Mouse (Mus musculus) hindbrain, embryonic 11.5 days (tissue): ENCODE measurements around the gene Nkx2-5. TPM values are rescaled to one million over a fixed set of nuclear protein-coding genes. Genes with fewer than 3 reads are reported as not detected.

Source experiments
- ATAC-seq: fragments of 200-750 bp; cut with Nextera tagmentation; 2 replicates; pipeline ENCODE4 v1.8.0; 2017; ENCODE audit warnings: mild to moderate bottlenecking, moderate TSS enrichment, moderate library complexity; ENCODE audit not compliant: low FRiP score
- DNase-seq: peaks from one replicate; pipeline ENCODE4 v3.0.0-alpha.2; 2015; ENCODE audit warnings: low spot score
- H3K27ac ChIP-seq: fragments of 300-500 bp; sonication (generic); 2 replicates; pipeline ENCODE4 v1.5.1; 2014; ENCODE audit warnings: mild to moderate bottlenecking, low read depth, low read length
- H3K27me3 ChIP-seq: fragments of 300-500 bp; sonication (generic); 2 replicates; pipeline ENCODE4 v1.6.1; 2014; ENCODE audit warnings: mild to moderate bottlenecking, low read length, moderate library complexity, mixed read lengths; ENCODE audit not compliant: control insufficient read depth, insufficient read depth
- H3K36me3 ChIP-seq: fragments of 300-500 bp; sonication (generic); 2 replicates; pipeline ENCODE4 v1.6.1; 2014; ENCODE audit warnings: mild to moderate bottlenecking, low read length, moderate library complexity, mixed read lengths; ENCODE audit not compliant: control insufficient read depth, insufficient read depth
- H3K4me1 ChIP-seq: fragments of 300-500 bp; sonication (generic); replicated peaks from 2 replicates; pipeline ENCODE4 v1.6.1; 2014; ENCODE audit warnings: low read length, mixed read lengths; ENCODE audit not compliant: control insufficient read depth, insufficient read depth
- H3K4me2 ChIP-seq: fragments of 300-500 bp; sonication (generic); replicated peaks from 2 replicates; pipeline ENCODE4 v1.6.1; 2014; ENCODE audit warnings: mild to moderate bottlenecking, low read depth, low read length
- H3K4me3 ChIP-seq: fragments of 300-500 bp; sonication (generic); 2 replicates; pipeline ENCODE4 v1.5.1; 2014; ENCODE audit warnings: low read depth, low read length
- H3K9ac ChIP-seq: fragments of 300-500 bp; sonication (generic); 2 replicates; pipeline ENCODE4 v1.6.1; 2014; ENCODE audit warnings: low read depth, low read length
- H3K9me3 ChIP-seq: fragments of 300-500 bp; sonication (generic); 2 replicates; pipeline ENCODE4 v1.6.1; 2016; ENCODE audit warnings: low read length; ENCODE audit not compliant: control insufficient read depth
- WGBS: fragments of 180-500 bp; shearing (Covaris S2); extraction: QIAGEN DNeasy Blood & Tissue Kit; methylation state at CpG from one replicate; pipeline ENCODE4 v1.1.7; 2014; 5-methylcytosine and 5-hydroxymethylcytosine counted together
- polyA plus RNA-seq: library from polyadenylated mRNA; unstranded; fragments of >200 nt; fragmentation: Nextera tagmentation; extraction: Ambion mirVana; gene quantifications from 2 replicates; pipeline ENCODE4 v1.2.1, GENCODE M21; 2014

The Nkx2-5 gene
- polyA plus RNA-seq, 1 experiment from 2014 or later, result not detected

DNA sequence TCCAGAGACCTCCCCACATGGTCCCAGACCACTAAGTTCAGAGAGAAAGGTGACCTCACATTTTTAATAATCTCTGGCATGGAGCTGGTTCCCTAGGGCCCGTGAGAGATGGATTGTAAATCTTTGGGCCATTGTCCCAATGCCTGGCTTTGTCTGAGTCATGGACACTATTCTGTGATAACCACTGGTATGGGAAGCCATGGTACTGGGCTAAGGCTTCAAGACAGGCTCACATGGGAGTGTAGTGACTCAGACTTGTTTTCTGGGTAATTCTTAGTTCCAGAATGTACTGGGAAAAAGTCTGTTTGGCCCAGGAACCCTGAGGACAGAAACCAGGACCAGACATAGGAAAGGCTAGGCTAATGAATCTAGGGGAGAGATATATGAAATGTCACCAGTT, 37.9 kb upstream of the Nkx2-5 start:
- Histone ChIP-seq H3K4me2 (no peak overlapping the region), H3K36me3 (no peaks in the 10 kb centered on the region), H3K4me1 (no peaks in the 10 kb centered on the region), H3K9me3 (no peaks in the 10 kb centered on the region), H3K27ac (no peak overlapping the region), H3K4me3 (no peak overlapping the region), H3K9ac (no peak overlapping the region), H3K27me3 (0 out of 2 replicates have a peak, but pooled peaks cover 2% of the 10 kb centered on the region)
- no peak for ATAC-seq
- no peak for DNase-seq
- 95% methylated on average over 1 of the region's 1 CpGs for WGBS

DNA sequence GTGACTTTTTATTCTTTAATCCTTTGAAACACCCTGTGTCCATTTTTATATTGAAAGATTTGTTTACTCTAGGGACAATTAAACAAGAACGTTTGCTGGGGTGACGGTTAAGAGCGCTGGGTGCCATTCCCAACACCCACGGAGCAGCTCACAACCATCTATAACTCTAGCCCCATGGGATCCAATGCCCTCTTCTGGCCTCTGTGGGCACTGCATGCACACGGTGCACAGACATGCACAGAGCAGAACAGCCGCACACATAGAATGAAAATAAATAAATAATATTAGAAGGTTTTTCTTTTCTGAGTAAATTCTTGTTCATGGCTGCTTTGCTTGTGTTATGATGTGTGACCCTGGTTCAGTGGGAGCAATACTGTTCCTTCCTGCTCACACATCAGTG, 34.4 kb upstream of the Nkx2-5 start:
- Histone ChIP-seq H3K4me2 (no peak overlapping the region), H3K4me1 (no peaks in the 10 kb centered on the region), H3K9ac (no peak overlapping the region), H3K36me3 (no peaks in the 10 kb centered on the region), H3K9me3 (no peaks in the 10 kb centered on the region), H3K27ac (no peak overlapping the region), H3K27me3 (no peaks in the 10 kb centered on the region), H3K4me3 (no peak overlapping the region)
- ATAC-seq (no peak), DNase-seq (no peak)
- 90% methylated on average over 6 of the region's 6 CpGs for WGBS

DNA sequence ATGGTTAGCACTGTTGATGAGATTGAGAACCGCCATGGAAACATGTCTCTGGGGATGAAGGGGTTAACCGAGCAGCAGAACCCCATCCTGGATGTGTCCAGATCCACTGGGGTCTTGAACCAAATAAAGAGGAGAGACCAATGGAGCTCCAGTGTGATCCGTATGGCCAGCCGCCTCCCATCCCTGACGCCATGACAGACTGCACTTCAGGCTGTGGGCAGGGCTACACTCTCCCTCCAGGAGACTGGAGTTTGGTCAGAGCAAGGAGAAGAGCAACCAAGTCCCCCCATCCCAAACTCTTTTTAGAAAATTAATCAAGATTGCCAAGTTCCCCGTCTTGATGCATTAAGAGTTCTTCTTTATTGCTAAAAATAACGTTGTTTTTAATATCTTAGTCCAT, 33.1 kb upstream of the Nkx2-5 start:
- no peak overlapping the region for H3K9ac ChIP-seq
- no peak overlapping the region for H3K27ac ChIP-seq
- no peaks in the 10 kb centered on the region for H3K4me1 ChIP-seq
- no peaks in the 10 kb centered on the region for H3K36me3 ChIP-seq
- H3K4me3 ChIP-seq, result no peak overlapping the region
- no peak for ATAC-seq
- 83% methylated on average over 7 of the region's 7 CpGs for WGBS
- H3K9me3 ChIP-seq, result no peaks in the 10 kb centered on the region
- DNase-seq, result no peak
- H3K4me2 ChIP-seq, result no peak overlapping the region
- no peaks in the 10 kb centered on the region for H3K27me3 ChIP-seq

GRCm38 (mm10) chr17:26874542-26874941, 29.7 kb upstream of the Nkx2-5 start:
- H3K36me3 ChIP-seq, result no peaks in the 10 kb centered on the region
- DNase-seq (no peak), ATAC-seq (no peak)
- H3K4me1 ChIP-seq, result no peaks in the 10 kb centered on the region
- no peak overlapping the region for H3K9ac ChIP-seq
- no peaks in the 10 kb centered on the region for H3K27me3 ChIP-seq
- WGBS, result 80% methylated on average over 11 of the region's 11 CpGs
- no peak overlapping the region for H3K27ac ChIP-seq
- H3K4me3 ChIP-seq, result no peak overlapping the region
- no peaks in the 10 kb centered on the region for H3K9me3 ChIP-seq
- no peak overlapping the region for H3K4me2 ChIP-seq

DNA sequence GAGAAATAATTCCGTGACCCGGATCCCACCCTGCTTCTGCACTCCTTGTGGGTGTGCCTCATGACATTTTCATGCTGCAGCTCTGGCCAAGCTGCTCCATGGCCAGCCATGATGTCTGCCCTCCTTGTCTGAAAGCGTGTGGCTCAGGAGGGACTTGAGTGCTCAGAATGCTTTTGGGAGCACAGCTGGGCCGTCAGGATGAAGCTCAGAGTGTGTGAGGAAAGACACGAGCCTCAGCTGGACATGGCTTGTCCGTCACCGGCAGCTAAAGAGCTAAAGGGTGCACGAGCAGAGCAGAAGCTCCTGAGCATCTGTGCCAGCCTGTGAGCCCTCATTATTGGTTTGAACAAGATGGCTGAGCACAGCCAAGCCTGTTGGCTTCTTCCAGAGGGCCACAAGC, 28.7 kb upstream of the Nkx2-5 start:
- H3K4me1 ChIP-seq, result no peaks in the 10 kb centered on the region
- DNase-seq (no peak), ATAC-seq (no peak)
- no peak overlapping the region for H3K4me3 ChIP-seq
- H3K9me3 ChIP-seq, result no peaks in the 10 kb centered on the region
- no peaks in the 10 kb centered on the region for H3K36me3 ChIP-seq
- no peak overlapping the region for H3K4me2 ChIP-seq
- no peak overlapping the region for H3K27ac ChIP-seq
- 75% methylated on average over 8 of the region's 8 CpGs for WGBS
- H3K27me3 ChIP-seq, result no peaks in the 10 kb centered on the region
- H3K9ac ChIP-seq, result no peak overlapping the region

DNA sequence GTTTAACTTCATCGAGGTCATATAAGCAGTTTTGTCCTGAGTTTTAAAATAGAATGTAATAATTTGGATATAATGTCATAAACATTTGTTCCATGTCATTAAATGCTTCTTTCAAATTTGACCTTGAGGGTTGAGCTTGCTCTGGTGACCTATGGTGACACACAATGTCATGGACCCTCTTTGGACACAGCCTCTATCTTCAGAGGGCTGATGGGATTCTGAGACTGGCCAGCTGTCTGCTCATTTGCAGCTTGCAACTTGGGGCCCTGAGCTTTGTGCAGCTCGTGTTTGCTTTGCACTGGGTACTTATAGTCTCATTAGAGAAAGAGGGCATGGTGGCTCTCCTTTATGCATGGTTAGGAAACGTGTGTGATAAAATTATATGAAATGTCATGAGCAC, 28.1 kb upstream of the Nkx2-5 start:
- WGBS, result 70% methylated on average over 3 of the region's 3 CpGs
- DNase-seq (no peak), ATAC-seq (no peak)
- H3K9me3 ChIP-seq, result no peaks in the 10 kb centered on the region
- H3K4me3 ChIP-seq, result no peak overlapping the region
- no peaks in the 10 kb centered on the region for H3K4me1 ChIP-seq
- H3K27ac ChIP-seq, result no peak overlapping the region
- no peak overlapping the region for H3K9ac ChIP-seq
- H3K27me3 ChIP-seq, result no peaks in the 10 kb centered on the region
- no peaks in the 10 kb centered on the region for H3K36me3 ChIP-seq
- no peak overlapping the region for H3K4me2 ChIP-seq

- Histone ChIP-seq H3K9ac (no peak overlapping the region), H3K27ac (no peak overlapping the region), H3K4me2 (no peak overlapping the region), H3K4me3 (no peak overlapping the region), H3K36me3 (no peaks in the 10 kb centered on the region), H3K9me3 (no peaks in the 10 kb centered on the region), H3K4me1 (no peaks in the 10 kb centered on the region), H3K27me3 (no peaks in the 10 kb centered on the region)
- DNase-seq (no peak), ATAC-seq (no peak)
- whole genome bisulfite sequencing, result 39% methylated on average over 5 of the region's 5 CpGs
Observed at GRCm38 (mm10) chr17:26868756-26869155, 23.9 kb upstream of the Nkx2-5 start.

- WGBS, result 63% methylated on average over 6 of the region's 6 CpGs
- H3K4me2 ChIP-seq, result no peak overlapping the region
- DNase-seq (no peak), ATAC-seq (no peak)
- no peaks in the 10 kb centered on the region for H3K27me3 ChIP-seq
- H3K36me3 ChIP-seq, result no peaks in the 10 kb centered on the region
- H3K9me3 ChIP-seq, result no peaks in the 10 kb centered on the region
- H3K27ac ChIP-seq, result no peak overlapping the region
- no peaks in the 10 kb centered on the region for H3K4me1 ChIP-seq
- H3K4me3 ChIP-seq, result no peak overlapping the region
- H3K9ac ChIP-seq, result no peak overlapping the region
Observed at GRCm38 (mm10) chr17:26865156-26865555, 20.3 kb upstream of the Nkx2-5 start.

GRCm38 (mm10) chr17:26864343-26864742, 19.5 kb upstream of the Nkx2-5 start:
- peaks cover 3% of the 10 kb centered on the region; the same call in 1 of the 2 replicates for H3K27me3 ChIP-seq
- no peak for DNase-seq
- no peak overlapping the region for H3K27ac ChIP-seq
- no peak overlapping the region for H3K4me3 ChIP-seq
- ATAC-seq, result no peak
- H3K4me1 ChIP-seq, result no peaks in the 10 kb centered on the region
- no peak overlapping the region for H3K9ac ChIP-seq
- H3K36me3 ChIP-seq, result no peaks in the 10 kb centered on the region
- WGBS, result 63% methylated on average over 5 of the region's 5 CpGs
- H3K9me3 ChIP-seq, result no peaks in the 10 kb centered on the region
- H3K4me2 ChIP-seq, result no peak overlapping the region
